In genomic region chr1:87154501-87155120, GRCm38 (mm10) we compare ENCODE assay signal across 9 mouse cellular contexts. TPM values are rescaled to one million over a fixed set of nuclear protein-coding genes. Genes with fewer than 3 reads are reported as not detected.
A peak's percentile ranks its signal among the peaks of the same experiment; 100 is the strongest.
DNase-seq lines count a peak whose midpoint lies in the region; ATAC-seq lines count a peak whose summit lies in the region.
"Had no signal": no experiment of that assay in that cellular context is flagged by ENCODE, and none has a peak within 500 bp of the region (broad histone marks: within the 10 kb centered on the region; RNA-seq: fewer than 3 reads in every experiment).

No protein-coding gene starts in this region.

- H3K27me3 ChIP-seq in heart, embryonic 14.5 days (ENCODE audit: control insufficient read depth, insufficient read depth, low read length): peaks cover 93% of the 10 kb centered on the region
- H3K27me3 ChIP-seq in hindbrain, embryonic 12.5 days: peaks cover 97% of the 10 kb centered on the region
- H3K27me3 ChIP-seq in midbrain, embryonic 13.5 days: peaks cover 88% of the 10 kb centered on the region

- H3K4me1 ChIP-seq in heart, embryonic 14.5 days (ENCODE audit: control insufficient read depth in 2 of 2, insufficient read depth in 2 of 2, low read length in 2 of 2): 0 out of 4 replicates have a peak, but pooled peaks cover 0 to 5% of the 10 kb centered on the region in 2 experiments
- peaks cover 29% of the 10 kb centered on the region for H3K4me1 ChIP-seq in hindbrain, embryonic 12.5 days
- H3K4me1 ChIP-seq in midbrain, embryonic 13.5 days (replicated peaks): peaks cover 28% of the 10 kb centered on the region

- WGBS in heart, embryonic 14.5 days: 2% methylated on average over 58 of the region's 58 CpGs
- WGBS in hindbrain, embryonic 12.5 days: 1% methylated on average over 58 of the region's 58 CpGs
- WGBS in midbrain, embryonic 13.5 days: under 1% methylated on average over 58 of the region's 58 CpGs

- no peaks in the 10 kb centered on the region for H3K36me3 ChIP-seq in heart, embryonic 14.5 days (ENCODE audit: control insufficient read depth, insufficient read depth, low read length)
- H3K36me3 ChIP-seq in hindbrain, embryonic 12.5 days: no peaks in the 10 kb centered on the region
- H3K36me3 ChIP-seq in midbrain, embryonic 13.5 days: no peaks in the 10 kb centered on the region

- H3K4me3 ChIP-seq in heart, embryonic 14.5 days (ENCODE audit: control insufficient read depth in 1 of 2, insufficient read depth in 1 of 2, low read depth in 1 of 2, low read length in 2 of 2): peak overlapping the region; percentile 27 to 32
- H3K4me3 ChIP-seq in hindbrain, embryonic 12.5 days: peak overlapping the region; percentile 47
- H3K4me3 ChIP-seq in midbrain, embryonic 13.5 days (replicated peaks): peak overlapping the region; percentile 45

- H3K9me3 ChIP-seq in heart, embryonic 14.5 days (ENCODE audit: control insufficient read depth, low read length): no peaks in the 10 kb centered on the region
- H3K9me3 ChIP-seq in hindbrain, embryonic 12.5 days (replicated peaks): no peaks in the 10 kb centered on the region
- no peaks in the 10 kb centered on the region for H3K9me3 ChIP-seq in midbrain, embryonic 13.5 days

- no peak overlapping the region for H3K27ac ChIP-seq in heart, embryonic 14.5 days (replicated peaks in 1 of 2; ENCODE audit: control insufficient read depth in 1 of 2, insufficient read depth in 1 of 2, low read depth in 2 of 2, low read length in 2 of 2)
- no peak overlapping the region; the same call in 1 of the 2 replicates for H3K27ac ChIP-seq in hindbrain, embryonic 12.5 days
- H3K27ac ChIP-seq in midbrain, embryonic 13.5 days: no peak overlapping the region

- H3K4me2 ChIP-seq in heart, embryonic 14.5 days (ENCODE audit: low read length): peak overlapping the region; percentile 56
- H3K4me2 ChIP-seq in hindbrain, embryonic 12.5 days (replicated peaks): peak overlapping the region; percentile 75
- H3K4me2 ChIP-seq in midbrain, embryonic 13.5 days (replicated peaks): peak overlapping the region; percentile 66

- no peak for DNase-seq in heart, adult 9 months (ENCODE audit: low spot score in 2 of 2)
- DNase-seq in R1 (ENCODE audit: low read depth, low spot score): peak; percentile 52
- no peak for DNase-seq in adrenal gland, postnatal 14 days
- no peak for DNase-seq in adrenal gland, postnatal 36 days
- DNase-seq in layer of hippocampus, postnatal 36 days: no peak

- no peak overlapping the region for H3K9ac ChIP-seq in heart, embryonic 14.5 days (ENCODE audit: low read length)
- H3K9ac ChIP-seq in hindbrain, embryonic 12.5 days: peak overlapping the region; percentile 63
- H3K9ac ChIP-seq in midbrain, embryonic 13.5 days (replicated peaks): peak overlapping the region; percentile 51

- no peak for ATAC-seq in heart, embryonic 14.5 days (ENCODE audit: insufficient number of reproducible peaks, insufficient read depth, low FRiP score, low read depth)
- ATAC-seq in hindbrain, embryonic 12.5 days (ENCODE audit: low FRiP score): no peak
- peak; percentile 1; the same call in 1 of the 2 replicates for ATAC-seq in midbrain, embryonic 13.5 days

RNA-seq across cellular contexts. Expression of gene Ecel1, which starts 1.7 kb away (rescaled TPM):
- polyA plus RNA-seq in heart, embryonic 14.5 days (2014; fragmentation: Nextera tagmentation; extraction: Ambion mirVana): 0.08 and 1.7 TPM in 2 replicates
- polyA plus RNA-seq in hindbrain, embryonic 12.5 days (2016; fragmentation: Nextera tagmentation; extraction: Ambion mirVana): 29.2 and 33.6 TPM in 2 replicates
- 12.8 and 15.0 TPM in 2 replicates for polyA plus RNA-seq in midbrain, embryonic 13.5 days (2015; fragmentation: Nextera tagmentation; extraction: Ambion mirVana)
- 0.70 and 2.6 TPM in 2 replicates for total RNA-seq in adrenal gland, postnatal 14 days (2021)
- 1 to 10 TPM in 1 of 2 experiments, under 1 TPM in 1; 0.30 to 1.2 TPM for total RNA-seq in adrenal gland, postnatal 36 days (2021)
- total RNA-seq in layer of hippocampus, postnatal 36 days (2021): 1 to 10 TPM; 1.3 to 2.4 TPM
- total RNA-seq: hematopoietic stem cell, adult 5-6 weeks had no signal

RNA-seq across cellular contexts. Expression of gene Prss56, which starts 28.5 kb away (rescaled TPM):
- 0.09 TPM in 1 of 2 replicates, not detected in the other for polyA plus RNA-seq in heart, embryonic 14.5 days (2014; fragmentation: Nextera tagmentation; extraction: Ambion mirVana)
- 3.6 and 9.3 TPM in 2 replicates for polyA plus RNA-seq in hindbrain, embryonic 12.5 days (2016; fragmentation: Nextera tagmentation; extraction: Ambion mirVana)
- 0.12 TPM in 1 of 2 replicates, not detected in the other for polyA plus RNA-seq in midbrain, embryonic 13.5 days (2015; fragmentation: Nextera tagmentation; extraction: Ambion mirVana)
- total RNA-seq in adrenal gland, postnatal 14 days (2021): not detected in 2 replicates
- not detected for total RNA-seq in adrenal gland, postnatal 36 days (2021)
- under 1 TPM in 1 of 2 experiments, not detected in 1; 0.15 TPM for total RNA-seq in layer of hippocampus, postnatal 36 days (2021)
- total RNA-seq: hematopoietic stem cell, adult 5-6 weeks had no signal

RNA-seq across cellular contexts. Expression of gene Akp3, which starts 29.8 kb away (rescaled TPM):
- not detected in 2 replicates for polyA plus RNA-seq in heart, embryonic 14.5 days (2014; fragmentation: Nextera tagmentation; extraction: Ambion mirVana)
- polyA plus RNA-seq in hindbrain, embryonic 12.5 days (2016; fragmentation: Nextera tagmentation; extraction: Ambion mirVana): not detected in 2 replicates
- not detected in 2 replicates for polyA plus RNA-seq in midbrain, embryonic 13.5 days (2015; fragmentation: Nextera tagmentation; extraction: Ambion mirVana)
- total RNA-seq in adrenal gland, postnatal 14 days (2021): not detected in 2 replicates
- not detected for total RNA-seq in adrenal gland, postnatal 36 days (2021)
- not detected for total RNA-seq in layer of hippocampus, postnatal 36 days (2021)
- total RNA-seq: hematopoietic stem cell, adult 5-6 weeks had no signal

RNA-seq across cellular contexts. Expression of gene Chrnd, which starts 35.8 kb away (rescaled TPM):
- 0.08 TPM in 1 of 2 replicates, not detected in the other for polyA plus RNA-seq in heart, embryonic 14.5 days (2014; fragmentation: Nextera tagmentation; extraction: Ambion mirVana)
- polyA plus RNA-seq in hindbrain, embryonic 12.5 days (2016; fragmentation: Nextera tagmentation; extraction: Ambion mirVana): 0.14 and 0.64 TPM in 2 replicates
- polyA plus RNA-seq in midbrain, embryonic 13.5 days (2015; fragmentation: Nextera tagmentation; extraction: Ambion mirVana): not detected in 2 replicates
- not detected in 2 replicates for total RNA-seq in adrenal gland, postnatal 14 days (2021)
- total RNA-seq in adrenal gland, postnatal 36 days (2021): not detected
- total RNA-seq in layer of hippocampus, postnatal 36 days (2021): not detected
- total RNA-seq: hematopoietic stem cell, adult 5-6 weeks had no signal

RNA-seq across cellular contexts. Expression of gene Chrng, which starts 49.8 kb away (rescaled TPM):
- 1.5 and 1.6 TPM in 2 replicates for polyA plus RNA-seq in heart, embryonic 14.5 days (2014; fragmentation: Nextera tagmentation; extraction: Ambion mirVana)
- polyA plus RNA-seq in hindbrain, embryonic 12.5 days (2016; fragmentation: Nextera tagmentation; extraction: Ambion mirVana): 0.90 and 3.0 TPM in 2 replicates
- not detected in 2 replicates for polyA plus RNA-seq in midbrain, embryonic 13.5 days (2015; fragmentation: Nextera tagmentation; extraction: Ambion mirVana)
- total RNA-seq in adrenal gland, postnatal 14 days (2021): not detected in 2 replicates
- not detected for total RNA-seq in adrenal gland, postnatal 36 days (2021)
- not detected for total RNA-seq in layer of hippocampus, postnatal 36 days (2021)
- total RNA-seq: hematopoietic stem cell, adult 5-6 weeks had no signal
